In genomic region chr7:98795637-98796036, GRCm38 (mm10) we compare ENCODE assay signal across 23 mouse cellular contexts. TPM values are rescaled to one million over a fixed set of nuclear protein-coding genes. Genes with fewer than 3 reads are reported as not detected.
A peak's percentile ranks its signal among the peaks of the same experiment; 100 is the strongest.
DNase-seq lines count a peak whose midpoint lies in the region; ATAC-seq lines count a peak whose summit lies in the region.
"Had no signal": no experiment of that assay in that cellular context is flagged by ENCODE, and none has a peak within 500 bp of the region (broad histone marks: within the 10 kb centered on the region; RNA-seq: fewer than 3 reads in every experiment).

No protein-coding gene starts in this region.

- intact Hi-C loops in gastrocnemius, postnatal 36 days (cut with DNase I): no loop called here

- H3K27me3 ChIP-seq in heart, embryonic 10.5 days (ENCODE audit: insufficient read depth, poor library complexity, severe bottlenecking): peaks cover 3% of the 10 kb centered on the region; the same call in 1 of the 2 replicates
- H3K27me3 ChIP-seq in intestine, embryonic 16.5 days (replicated peaks; ENCODE audit: control insufficient read depth, insufficient read depth, low read length): no peaks in the 10 kb centered on the region
- no peaks in the 10 kb centered on the region for H3K27me3 ChIP-seq in intestine, embryonic 15.5 days (replicated peaks)
- H3K27me3 ChIP-seq: embryonic facial prominence, embryonic 15.5 days; Patski had no signal

- H3K9me3 ChIP-seq in heart, embryonic 10.5 days: no peaks in the 10 kb centered on the region
- H3K9me3 ChIP-seq in intestine, embryonic 16.5 days (ENCODE audit: control insufficient read depth, low read length): no peaks in the 10 kb centered on the region
- no peaks in the 10 kb centered on the region for H3K9me3 ChIP-seq in intestine, embryonic 15.5 days
- H3K9me3 ChIP-seq: embryonic facial prominence, embryonic 15.5 days; forebrain, embryonic 10.5 days; hindbrain, embryonic 10.5 days had no signal

- H3K9ac ChIP-seq in intestine, embryonic 16.5 days (ENCODE audit: low read depth, low read length): no peak overlapping the region
- no peak overlapping the region for H3K9ac ChIP-seq in intestine, embryonic 15.5 days
- H3K9ac ChIP-seq: embryonic facial prominence, embryonic 15.5 days; hindbrain, embryonic 14.5 days had no signal

- no peak for ATAC-seq in intestine, embryonic 16.5 days
- no peak for ATAC-seq in intestine, embryonic 15.5 days
- ATAC-seq: activated CD4-positive, CD25-positive, alpha-beta regulatory T cell, adult 4 months; forebrain, embryonic 14.5 days; intestine, postnatal 0 days; Patski had no signal

- no peak overlapping the region for H3K27ac ChIP-seq in heart, embryonic 10.5 days
- 0 out of 2 replicates have a peak overlapping the region, but pooled peaks have one; percentile 25 for H3K27ac ChIP-seq in intestine, embryonic 16.5 days (ENCODE audit: low read length)
- H3K27ac ChIP-seq in intestine, embryonic 15.5 days: no peak overlapping the region
- H3K27ac ChIP-seq: embryonic facial prominence, embryonic 15.5 days; forebrain, embryonic 10.5 days; heart, adult 2 months; hindbrain, embryonic 10.5 days; hindbrain, embryonic 14.5 days had no signal

- peaks cover 47% of the 10 kb centered on the region for H3K4me1 ChIP-seq in heart, embryonic 10.5 days
- H3K4me1 ChIP-seq in intestine, embryonic 16.5 days (ENCODE audit: control insufficient read depth, insufficient read depth, low read length): no peaks in the 10 kb centered on the region
- H3K4me1 ChIP-seq in intestine, embryonic 15.5 days (replicated peaks): peaks cover 6% of the 10 kb centered on the region; the same call in 1 of the 2 replicates

- 88% methylated on average over 5 of the region's 5 CpGs for WGBS in heart, embryonic 10.5 days
- 64% methylated on average over 5 of the region's 5 CpGs for WGBS in intestine, embryonic 16.5 days
- 65% methylated on average over 5 of the region's 5 CpGs for WGBS in intestine, embryonic 15.5 days

- H3K36me3 ChIP-seq in heart, embryonic 10.5 days: no peaks in the 10 kb centered on the region
- no peaks in the 10 kb centered on the region for H3K36me3 ChIP-seq in intestine, embryonic 16.5 days (ENCODE audit: control insufficient read depth, insufficient read depth, low read length)
- no peaks in the 10 kb centered on the region for H3K36me3 ChIP-seq in intestine, embryonic 15.5 days
- H3K36me3 ChIP-seq: embryonic facial prominence, embryonic 15.5 days; forebrain, embryonic 10.5 days; hindbrain, embryonic 10.5 days had no signal

- DNase-seq in gastrocnemius, adult 18-20 months (ENCODE audit: low spot score): peak; percentile 56
- DNase-seq in gastrocnemius, postnatal 36 days: no peak
- peak; percentile 48 for DNase-seq in heart, adult 8-10 months (ENCODE audit: low spot score)
- no peak for DNase-seq in heart, embryonic 10.5 days (ENCODE audit: low spot score)
- DNase-seq in ovary, postnatal 36 days (ENCODE audit: low spot score): no peak
- DNase-seq: adrenal gland, postnatal 14 days; cerebellum, adult 11-12 months; cerebellum, adult 9-10 months; gastrocnemius, postnatal 10 days; kidney, adult 8-10 months had no signal

- no peak overlapping the region for H3K4me3 ChIP-seq in heart, embryonic 10.5 days
- no peak overlapping the region for H3K4me3 ChIP-seq in intestine, embryonic 16.5 days (ENCODE audit: low read length)
- no peak overlapping the region for H3K4me3 ChIP-seq in intestine, embryonic 15.5 days (replicated peaks)
- H3K4me3 ChIP-seq: embryonic facial prominence, embryonic 15.5 days; erythroblast, embryonic 14.5 days; forebrain, embryonic 10.5 days; heart, adult 2 months; hindbrain, embryonic 10.5 days had no signal

- H3K4me2 ChIP-seq in intestine, embryonic 16.5 days (ENCODE audit: low read depth, low read length): no peak overlapping the region
- no peak overlapping the region for H3K4me2 ChIP-seq in intestine, embryonic 15.5 days (replicated peaks)
- H3K4me2 ChIP-seq: embryonic facial prominence, embryonic 15.5 days; hindbrain, embryonic 14.5 days had no signal

RNA-seq across cellular contexts. Expression of gene Wnt11, which starts 39.3 kb away (rescaled TPM):
- 1 to 10 TPM; 6.5 to 6.8 TPM for total RNA-seq in gastrocnemius, adult 18-20 months (2021)
- 1 to 10 TPM; 5.4 to 8.2 TPM for total RNA-seq in gastrocnemius, postnatal 36 days (2021)
- 1 to 10 TPM; 4.2 to 7.8 (median 6.4) TPM for total RNA-seq in heart, adult 8-10 months (2022)
- polyA plus RNA-seq in heart, embryonic 10.5 days (2016; fragmentation: Nextera tagmentation; extraction: Ambion mirVana): 29.0 and 29.4 TPM in 2 replicates
- 1.8 and 2.0 TPM in 2 replicates for polyA plus RNA-seq in intestine, embryonic 16.5 days (2015; fragmentation: Nextera tagmentation; extraction: Ambion mirVana)
- polyA plus RNA-seq in intestine, embryonic 15.5 days (2015; fragmentation: Nextera tagmentation; extraction: Ambion mirVana): 1.7 and 1.8 TPM in 2 replicates
- total RNA-seq: MEL had no signal
- polyA plus RNA-seq: activated CD4-positive, CD25-positive, alpha-beta regulatory T cell, adult 4 months; erythroblast, embryonic 14.5 days had no signal

Comparison
In these comparisons a context has a peak if more than half of its experiments do, and no peak if none do; other contexts are left out.
1. DNase-seq: peak in gastrocnemius, adult 18-20 months (single experiment) and heart, adult 8-10 months (single experiment); none in gastrocnemius, postnatal 36 days (0 of 2), heart, embryonic 10.5 days (single experiment) and ovary, postnatal 36 days (single experiment).